Mouse (Mus musculus) liver, embryonic 14.5 days (tissue): ENCODE results near the gene Ttc39a. TPM values are rescaled to one million over a fixed set of nuclear protein-coding genes. Genes with fewer than 3 reads are reported as not detected.

ENCODE experiments used
- ATAC-seq: fragments of 200-750 bp; cut with Nextera tagmentation; 2 replicates; pipeline ENCODE4 v1.8.0; 2017; ENCODE audit warnings: moderate number of reproducible peaks, mild to moderate bottlenecking, moderate library complexity; ENCODE audit not compliant: insufficient read depth
- DNase-seq, 3 experiments: peaks; one replicate each; pipeline ENCODE4 v3.0.0-alpha.2; 2012 to 2013; ENCODE audit warnings: low read depth in 3 of 3, low spot score in 3 of 3
- H3K27ac ChIP-seq: fragments of 300-500 bp; sonication (generic); 2 replicates; pipeline ENCODE4 v1.5.1; 2014; ENCODE audit warnings: moderate library complexity, mild to moderate bottlenecking, control low read depth, inconsistent platforms
- H3K27me3 ChIP-seq: fragments of 300-500 bp; sonication (generic); 2 replicates; pipeline ENCODE4 v1.6.1; 2014; ENCODE audit warnings: mild to moderate bottlenecking, low read length, moderate library complexity; ENCODE audit not compliant: control insufficient read depth, insufficient read depth
- H3K36me3 ChIP-seq: fragments of 300-500 bp; sonication (generic); replicated peaks from 2 replicates; pipeline ENCODE4 v1.6.1; 2014; ENCODE audit warnings: low read depth; ENCODE audit not compliant: control insufficient read depth, insufficient read depth
- H3K4me1 ChIP-seq, 2 experiments: fragments of 200-500 bp in 1 of 2; fragments of 300-500 bp in 1 of 2; sonication (generic) in 1 of 2; replicated peaks; 2 replicates each; pipeline ENCODE4 v1.6.1; 2012 to 2014; ENCODE audit warnings: antibody characterized with exemption in 1 of 2, inconsistent platforms in 1 of 2, low read length in 1 of 2; ENCODE audit not compliant: control insufficient read depth in 2 of 2, insufficient read depth in 2 of 2
- H3K4me2 ChIP-seq: fragments of 300-500 bp; sonication (generic); 2 replicates; pipeline ENCODE4 v1.6.1; 2014; ENCODE audit warnings: low read depth, mild to moderate bottlenecking, control low read depth, moderate library complexity
- H3K4me3 ChIP-seq, 2 experiments: fragments of 200-500 bp in 1 of 2; fragments of 300-500 bp in 1 of 2; sonication (generic) in 1 of 2; 2 replicates each; pipeline ENCODE4 v1.5.1; 2012 to 2014; ENCODE audit warnings: low read depth in 2 of 2, low read length in 2 of 2, mild to moderate bottlenecking in 2 of 2, control low read depth in 1 of 2, inconsistent platforms in 1 of 2, moderate library complexity in 1 of 2; ENCODE audit not compliant: insufficient read depth in 1 of 2
- H3K9ac ChIP-seq: fragments of 300-500 bp; sonication (generic); replicated peaks from 2 replicates; pipeline ENCODE4 v1.6.1; 2014; ENCODE audit warnings: mild to moderate bottlenecking, control low read depth, moderate library complexity
- H3K9me3 ChIP-seq: fragments of 300-500 bp; sonication (generic); 2 replicates; pipeline ENCODE4 v1.6.1; 2016; ENCODE audit warnings: low read length, mixed read lengths; ENCODE audit not compliant: control insufficient read depth
- CTCF ChIP-seq: IDR thresholded peaks from 2 replicates; pipeline ENCODE4 v1.5.1; 2016; ENCODE audit warnings: antibody characterized with exemption, low read depth, control low read depth
- EP300 ChIP-seq: IDR thresholded peaks from 2 replicates; pipeline ENCODE4 v1.6.1; 2016; ENCODE audit warnings: antibody characterized with exemption, low read depth
- WGBS: fragments of 180-500 bp; shearing (Covaris S2); extraction: QIAGEN DNeasy Blood & Tissue Kit; methylation state at CpG from one replicate; pipeline ENCODE4 v1.1.7; 2014; ENCODE audit not compliant: insufficient replicate concordance; 5-methylcytosine and 5-hydroxymethylcytosine counted together
- polyA plus RNA-seq, 2 experiments: library from polyadenylated mRNA; depleted of rRNA in 1 of 2; stranded (reverse) in 1 of 2; unstranded in 1 of 2; fragments of >200 nt; fragmentation: Nextera tagmentation in 1 of 2; extraction: Ambion mirVana in 1 of 2; gene quantifications; 2 replicates each; pipeline versions ENCODE4 v1.2.1 to v1.2.3; 2012 to 2014

The Ttc39a gene
- polyA plus RNA-seq, 2 experiments = 11.7 to 13.6 TPM

DNA sequence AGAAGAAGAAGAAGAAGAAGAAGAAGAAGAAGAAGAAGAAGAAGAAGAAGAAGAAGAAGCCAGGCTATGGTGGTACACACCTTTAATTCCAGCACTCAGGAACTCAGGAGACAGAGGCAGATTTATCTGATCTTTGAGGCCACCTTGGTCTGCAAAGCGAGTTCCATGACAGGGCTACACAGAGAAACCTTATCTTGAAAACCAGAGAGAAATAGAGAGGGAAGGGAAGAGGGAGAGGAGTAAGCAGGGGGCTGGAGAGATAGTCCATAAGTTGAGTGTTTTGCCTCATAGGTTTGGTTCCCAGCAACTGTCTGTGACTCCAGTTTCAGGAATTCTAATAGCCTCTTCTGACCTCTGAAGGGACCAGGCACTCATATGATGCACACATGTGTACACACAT, 82.4 kb downstream of the Ttc39a start:
- DNase-seq = peak in 1 of 3 experiments; percentile 36
- no peak overlapping the region for H3K4me3 ChIP-seq
- no peak for TF ChIP-seq CTCF
- TF ChIP-seq EP300 = 0 out of 2 replicates have a peak, but pooled peaks have one; percentile 22
- no peak overlapping the region for H3K27ac ChIP-seq
- H3K9me3 ChIP-seq = no peaks in the 10 kb centered on the region
- H3K4me1 ChIP-seq = peaks cover 4% of the 10 kb centered on the region in 2 experiments; a peak in 3 of 4 replicates
- H3K36me3 ChIP-seq = no peaks in the 10 kb centered on the region
- H3K4me2 ChIP-seq = peak overlapping the region; percentile 31; the same call in 1 of the 2 replicates
- ATAC-seq = peak; percentile 76
- no peak overlapping the region for H3K9ac ChIP-seq
- 16% methylated on average over 1 of the region's 1 CpGs for WGBS
- no peaks in the 10 kb centered on the region for H3K27me3 ChIP-seq

DNA sequence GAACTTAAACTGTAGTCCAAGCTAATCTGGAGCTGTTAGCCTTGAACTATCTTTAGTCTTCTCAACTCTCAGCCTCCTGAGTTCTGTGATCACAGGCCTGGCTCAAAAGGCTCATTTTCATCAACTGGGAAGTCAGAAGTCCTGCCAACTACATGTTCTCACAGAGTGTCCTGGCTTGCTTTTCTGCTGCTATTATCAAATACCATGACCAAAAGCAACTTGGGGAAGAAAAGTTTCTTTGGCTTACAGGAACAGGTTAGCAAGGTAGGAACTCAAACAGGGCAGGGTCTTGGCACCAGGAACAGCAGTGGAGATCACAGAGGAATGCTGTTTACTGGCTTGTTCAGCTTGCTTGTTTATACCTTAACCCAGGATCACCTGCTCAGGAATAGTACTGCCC, 87.2 kb downstream of the Ttc39a start:
- ATAC-seq (no peak), DNase-seq (no peak)

More for the DNA sequence above, 87.2 kb downstream of the Ttc39a start:
- peaks cover 4% of the 10 kb centered on the region in 2 experiments; a peak in 3 of 4 replicates for H3K4me1 ChIP-seq
- H3K36me3 ChIP-seq = no peaks in the 10 kb centered on the region
- no peak for TF ChIP-seq CTCF
- no peak for TF ChIP-seq EP300
- no peaks in the 10 kb centered on the region for H3K9me3 ChIP-seq
- no peak overlapping the region for H3K4me3 ChIP-seq
- H3K27me3 ChIP-seq = no peaks in the 10 kb centered on the region
- no peak overlapping the region for H3K4me2 ChIP-seq
- no peak overlapping the region for H3K27ac ChIP-seq
- no peak overlapping the region for H3K9ac ChIP-seq

Other genes with a start within 250 kb of the Ttc39a start
- 10.2 and 17.7 TPM in 2 replicates for gene Osbpl9, start 204.4 kb upstream of the Ttc39a start, polyA plus RNA-seq (2012; rRNA removed)
- 25.4 and 27.0 TPM in 2 replicates for gene Osbpl9, start 204.4 kb upstream of the Ttc39a start, polyA plus RNA-seq (2014; fragmentation: Nextera tagmentation; extraction: Ambion mirVana)
- 0.02 and 0.03 TPM in 2 replicates for gene Calr4, start 172.1 kb upstream of the Ttc39a start, polyA plus RNA-seq (2012; rRNA removed)
- gene Calr4, start 172.1 kb upstream of the Ttc39a start, polyA plus RNA-seq (2014; fragmentation: Nextera tagmentation; extraction: Ambion mirVana) = not detected in 2 replicates
- 14.9 and 20.7 TPM in 2 replicates for gene Eps15, start 126.4 kb upstream of the Ttc39a start, polyA plus RNA-seq (2012; rRNA removed)
- 40.1 and 43.0 TPM in 2 replicates for gene Eps15, start 126.4 kb upstream of the Ttc39a start, polyA plus RNA-seq (2014; fragmentation: Nextera tagmentation; extraction: Ambion mirVana)
- gene Rnf11, start 78.1 kb downstream of the Ttc39a start, polyA plus RNA-seq (2012; rRNA removed) = 13.6 and 22.2 TPM in 2 replicates
- gene Rnf11, start 78.1 kb downstream of the Ttc39a start, polyA plus RNA-seq (2014; fragmentation: Nextera tagmentation; extraction: Ambion mirVana) = 39.1 and 40.7 TPM in 2 replicates
- gene 4930522H14Rik, start 124.7 kb downstream of the Ttc39a start, polyA plus RNA-seq (2012; rRNA removed) = not detected in 2 replicates
- gene 4930522H14Rik, start 124.7 kb downstream of the Ttc39a start, polyA plus RNA-seq (2014; fragmentation: Nextera tagmentation; extraction: Ambion mirVana) = not detected in 2 replicates